Mouse (Mus musculus) kidney, postnatal 10 days (tissue): Measurements from ENCODE around the gene Ctnnd1.

Source experiments
- DNase-seq: peaks from one replicate; pipeline ENCODE4 v3.0.0; 2021; ENCODE audit warnings: mixed read lengths

Ctnnd1 gene

GRCm38 (mm10) chr2:84646138-84646537 lies 4.4 kb downstream of the Ctnnd1 start:
- no peak for DNase-seq

GRCm38 (mm10) chr2:84640833-84641232 lies 9.7 kb downstream of the Ctnnd1 start:
- no peak for DNase-seq

GRCm38 (mm10) chr2:84638428-84639220 lies 11.9 kb downstream of the Ctnnd1 start:
- no peak for DNase-seq

GRCm38 (mm10) chr2:84637452-84638165 lies 13.0 kb downstream of the Ctnnd1 start:
- DNase-seq = peak; percentile 65

GRCm38 (mm10) chr2:84636231-84636741 lies 14.3 kb downstream of the Ctnnd1 start:
- DNase-seq = peak; percentile 64

GRCm38 (mm10) chr2:84635611-84636010 lies 15.0 kb downstream of the Ctnnd1 start:
- DNase-seq = peak; percentile 96

GRCm38 (mm10) chr2:84634934-84635482 lies 15.6 kb downstream of the Ctnnd1 start:
- DNase-seq = no peak

GRCm38 (mm10) chr2:84634006-84634405 lies 16.6 kb downstream of the Ctnnd1 start:
- no peak for DNase-seq

GRCm38 (mm10) chr2:84632999-84633398 lies 17.6 kb downstream of the Ctnnd1 start:
- DNase-seq = peak; percentile 40

GRCm38 (mm10) chr2:84632001-84632400 lies 18.6 kb downstream of the Ctnnd1 start:
- DNase-seq = no peak

GRCm38 (mm10) chr2:84627036-84627435 lies 23.5 kb downstream of the Ctnnd1 start:
- DNase-seq = no peak

GRCm38 (mm10) chr2:84626366-84626975 lies 24.1 kb downstream of the Ctnnd1 start:
- no peak for DNase-seq

GRCm38 (mm10) chr2:84624201-84624600 lies 26.4 kb downstream of the Ctnnd1 start:
- DNase-seq = no peak

- no peak for DNase-seq
Measured at GRCm38 (mm10) chr2:84623428-84624119, 27.0 kb downstream of the Ctnnd1 start.

GRCm38 (mm10) chr2:84622668-84623067 lies 27.9 kb downstream of the Ctnnd1 start:
- no peak for DNase-seq

GRCm38 (mm10) chr2:84619646-84620340 lies 30.8 kb downstream of the Ctnnd1 start:
- no peak for DNase-seq

- DNase-seq = no peak
Measured at GRCm38 (mm10) chr2:84618914-84619313, 31.7 kb downstream of the Ctnnd1 start.

- DNase-seq = peak; percentile 62
Measured at GRCm38 (mm10) chr2:84617637-84618515, 32.7 kb downstream of the Ctnnd1 start.

- no peak for DNase-seq
Measured at GRCm38 (mm10) chr2:84612764-84613163, 37.8 kb downstream of the Ctnnd1 start.

- no peak for DNase-seq
Measured at GRCm38 (mm10) chr2:84607842-84608241, 42.7 kb downstream of the Ctnnd1 start.

GRCm38 (mm10) chr2:84600977-84601376 lies 49.6 kb downstream of the Ctnnd1 start:
- no peak for DNase-seq
